Mouse (Mus musculus): ENCODE results near the gene Ccdc134. TPM values are rescaled to one million over a fixed set of nuclear protein-coding genes. Genes with fewer than 3 reads are reported as not detected.

Gene Ccdc134
- polyA plus RNA-seq, 1 experiment: 82.1 TPM

GRCm38 (mm10) chr15:82156902-82157301, 29.2 kb downstream of the Ccdc134 start:
- peaks cover 100% of the 10 kb centered on the region for H3K79me2 ChIP-seq (ENCODE audit: control insufficient read depth, insufficient read depth)
- H3K4me3 ChIP-seq: no peak overlapping the region
- no peak overlapping the region for H3ac ChIP-seq (ENCODE audit: control insufficient read depth, insufficient read length)
- TF ChIP-seq POLR2AphosphoS2 (IDR thresholded peaks at IDR 0.05; ENCODE audit: insufficient read length, low read depth) (peak; percentile 24), E2F4 (IDR thresholded peaks at IDR 0.05; ENCODE audit: insufficient read depth) (no peak), TCF3 (IDR thresholded peaks at IDR 0.05; ENCODE audit: insufficient read length, low read depth) (no peak), MAX (IDR thresholded peaks at IDR 0.05; ENCODE audit: low read depth) (no peak)
- H3K27me3 ChIP-seq (ENCODE audit: control insufficient read depth, insufficient read depth, insufficient read length): no peaks in the 10 kb centered on the region
- H3K36me3 ChIP-seq (ENCODE audit: control insufficient read depth, insufficient read depth): peaks cover 9% of the 10 kb centered on the region
- H3K4me2 ChIP-seq (ENCODE audit: low read depth): peak overlapping the region; percentile 65

GRCm38 (mm10) chr15:82158243-82159035, 30.7 kb downstream of the Ccdc134 start:
- Histone ChIP-seq H3K79me2 (ENCODE audit: control insufficient read depth, insufficient read depth) (peaks cover 100% of the 10 kb centered on the region), H3K4me3 (no peak overlapping the region), H3K27me3 (ENCODE audit: control insufficient read depth, insufficient read depth, insufficient read length) (no peaks in the 10 kb centered on the region), H3K36me3 (ENCODE audit: control insufficient read depth, insufficient read depth) (no peaks in the 10 kb centered on the region), H3K4me2 (ENCODE audit: low read depth) (no peak overlapping the region), H3ac (ENCODE audit: control insufficient read depth, insufficient read length) (no peak overlapping the region)
- TF ChIP-seq POLR2A (IDR thresholded peaks at IDR 0.05; ENCODE audit: insufficient read length, low read depth): no peak
- no peak for TF ChIP-seq CEBPB (IDR thresholded peaks at IDR 0.05; ENCODE audit: insufficient read depth, poor library complexity, severe bottlenecking)
- TF ChIP-seq MYOD1 (IDR thresholded peaks at IDR 0.05; ENCODE audit: control insufficient read depth in 1 of 3, insufficient read length in 2 of 3, low read depth in 2 of 3): no peak
- no peak for TF ChIP-seq SRF (IDR thresholded peaks at IDR 0.05; ENCODE audit: control insufficient read depth, insufficient read length, low read depth)
- TF ChIP-seq MYOG (IDR thresholded peaks at IDR 0.05; ENCODE audit: control insufficient read depth in 1 of 3, insufficient read depth in 1 of 3, insufficient read length in 2 of 3, low read depth in 2 of 3): no peak
- TF ChIP-seq USF1 (IDR thresholded peaks at IDR 0.05; ENCODE audit: low read depth): no peak
- TF ChIP-seq REST (IDR thresholded peaks at IDR 0.05; ENCODE audit: insufficient read depth, insufficient read length): no peak
- no peak for TF ChIP-seq TCF12 (IDR thresholded peaks at IDR 0.05; ENCODE audit: insufficient read depth, poor library complexity, severe bottlenecking)
- no peak for TF ChIP-seq TCF3 (IDR thresholded peaks at IDR 0.05; ENCODE audit: insufficient read length, low read depth)
- TF ChIP-seq POLR2AphosphoS2 (IDR thresholded peaks at IDR 0.05; ENCODE audit: insufficient read length, low read depth): no peak
- TF ChIP-seq MAX (IDR thresholded peaks at IDR 0.05; ENCODE audit: low read depth): no peak
- no peak for TF ChIP-seq E2F4 (IDR thresholded peaks at IDR 0.05; ENCODE audit: insufficient read depth)

- no peak overlapping the region for H3K4me2 ChIP-seq (ENCODE audit: low read depth)
- no peak overlapping the region for H3ac ChIP-seq (ENCODE audit: control insufficient read depth, insufficient read length)
- H3K79me2 ChIP-seq (ENCODE audit: control insufficient read depth, insufficient read depth): peaks cover 100% of the 10 kb centered on the region
- H3K36me3 ChIP-seq (ENCODE audit: control insufficient read depth, insufficient read depth): no peaks in the 10 kb centered on the region
- TF ChIP-seq POLR2A (IDR thresholded peaks at IDR 0.05; ENCODE audit: insufficient read length, low read depth) (no peak), CEBPB (IDR thresholded peaks at IDR 0.05; ENCODE audit: insufficient read depth, poor library complexity, severe bottlenecking) (no peak), MYOD1 (IDR thresholded peaks at IDR 0.05; ENCODE audit: control insufficient read depth in 1 of 3, insufficient read length in 2 of 3, low read depth in 2 of 3) (peak in 2 of 3 experiments; percentile 13 to 65), SRF (IDR thresholded peaks at IDR 0.05; ENCODE audit: control insufficient read depth, insufficient read length, low read depth) (peak; percentile 8), TCF12 (IDR thresholded peaks at IDR 0.05; ENCODE audit: insufficient read depth, poor library complexity, severe bottlenecking) (no peak), MAX (IDR thresholded peaks at IDR 0.05; ENCODE audit: low read depth) (no peak), E2F4 (IDR thresholded peaks at IDR 0.05; ENCODE audit: insufficient read depth) (no peak), TCF3 (IDR thresholded peaks at IDR 0.05; ENCODE audit: insufficient read length, low read depth) (no peak), REST (IDR thresholded peaks at IDR 0.05; ENCODE audit: insufficient read depth, insufficient read length) (no peak), POLR2AphosphoS2 (IDR thresholded peaks at IDR 0.05; ENCODE audit: insufficient read length, low read depth) (peak; percentile 54), USF1 (IDR thresholded peaks at IDR 0.05; ENCODE audit: low read depth) (no peak), MYOG (IDR thresholded peaks at IDR 0.05; ENCODE audit: control insufficient read depth in 1 of 3, insufficient read depth in 1 of 3, insufficient read length in 2 of 3, low read depth in 2 of 3) (peak in 1 of 3 experiments; percentile 41)
- H3K27me3 ChIP-seq (ENCODE audit: control insufficient read depth, insufficient read depth, insufficient read length): no peaks in the 10 kb centered on the region
- no peak overlapping the region for H3K4me3 ChIP-seq
Observed at GRCm38 (mm10) chr15:82159471-82159870, 31.7 kb downstream of the Ccdc134 start.

GRCm38 (mm10) chr15:82160731-82161640, 33.3 kb downstream of the Ccdc134 start:
- H3K4me2 ChIP-seq (ENCODE audit: low read depth): peak overlapping the region; percentile 26
- TF ChIP-seq POLR2AphosphoS2 (IDR thresholded peaks at IDR 0.05; ENCODE audit: insufficient read length, low read depth) (peak; percentile 17), MYOG (IDR thresholded peaks at IDR 0.05; ENCODE audit: control insufficient read depth in 1 of 3, insufficient read depth in 1 of 3, insufficient read length in 2 of 3, low read depth in 2 of 3) (peak in 1 of 3 experiments; percentile 84), MYOD1 (IDR thresholded peaks at IDR 0.05; ENCODE audit: control insufficient read depth in 1 of 3, insufficient read length in 2 of 3, low read depth in 2 of 3) (peak; percentile 46 to 94 (median 52)), POLR2A (IDR thresholded peaks at IDR 0.05; ENCODE audit: insufficient read length, low read depth) (no peak)

More at GRCm38 (mm10) chr15:82160731-82161640, 33.3 kb downstream of the Ccdc134 start:
- H3K27me3 ChIP-seq (ENCODE audit: control insufficient read depth, insufficient read depth, insufficient read length): no peaks in the 10 kb centered on the region
- no peak overlapping the region for H3K4me3 ChIP-seq
- H3K79me2 ChIP-seq (ENCODE audit: control insufficient read depth, insufficient read depth): peaks cover 100% of the 10 kb centered on the region
- H3ac ChIP-seq (ENCODE audit: control insufficient read depth, insufficient read length): no peak overlapping the region
- H3K36me3 ChIP-seq (ENCODE audit: control insufficient read depth, insufficient read depth): no peaks in the 10 kb centered on the region

All from myocyte (in vitro differentiated cells).